ENCODE assay signal across 26 mouse cellular contexts in genomic region chr6:89569370-89569769, GRCm38 (mm10). TPM values are rescaled to one million over a fixed set of nuclear protein-coding genes. Genes with fewer than 3 reads are reported as not detected.
DNase-seq lines count a peak whose midpoint lies in the region; ATAC-seq lines count a peak whose summit lies in the region.
"Had no signal": no experiment of that assay in that cellular context is flagged by ENCODE, and none has a peak within 500 bp of the region (broad histone marks: within the 10 kb centered on the region; RNA-seq: fewer than 3 reads in every experiment).

No protein-coding gene starts in this region.

- peaks cover 34% of the 10 kb centered on the region for H3K27me3 ChIP-seq in megakaryocyte, embryonic 14.5 days (replicated peaks)
- H3K27me3 ChIP-seq: embryonic facial prominence, embryonic 13.5 days; forebrain, embryonic 13.5 days; heart, embryonic 13.5 days; hindbrain, embryonic 12.5 days; hindbrain, embryonic 15.5 days had no signal

- DNase-seq in c-Kit-positive CD71-negative TER-119-negative erythroid progenitor cells, embryonic 14.5 days (ENCODE audit: low read depth), result peak; percentile 5
- DNase-seq in urinary bladder, postnatal 4 days (ENCODE audit: low spot score in 2 of 2), result no peak
- DNase-seq in right cerebral cortex, adult 18-20 months, result no peak
- DNase-seq: adrenal gland, adult 8-10 months; adrenal gland, postnatal 25 days; cerebellum, adult 2 months; cerebellum, adult 9-11 months; cerebellum, postnatal 25 days; embryo, embryonic 11 days; gastrocnemius, postnatal 10 days; heart, adult 2 months; kidney, adult 11 months had no signal

- ATAC-seq in megakaryocyte, adult 5-6 weeks (ENCODE audit: poor library complexity, severe bottlenecking), result no peak
- ATAC-seq in granulocyte monocyte progenitor cell, adult 5-6 weeks (replicated peaks; ENCODE audit: poor library complexity, severe bottlenecking), result 0 out of 2 replicates have a peak, but pooled peaks have one; percentile 33
- ATAC-seq: activated CD4-positive, CD25-positive, alpha-beta regulatory T cell, adult 4 months; forebrain, embryonic 13.5 days; forebrain, embryonic 16.5 days had no signal

- H3K4me1 ChIP-seq in megakaryocyte, embryonic 14.5 days, result peaks cover 64% of the 10 kb centered on the region
- H3K4me1 ChIP-seq: embryonic facial prominence, embryonic 13.5 days; heart, embryonic 10.5 days; hindbrain, embryonic 15.5 days had no signal

- H3K4me3 ChIP-seq in megakaryocyte, embryonic 14.5 days (replicated peaks), result peak overlapping the region; percentile 25
- H3K4me3 ChIP-seq: embryonic facial prominence, embryonic 10.5 days; embryonic facial prominence, embryonic 13.5 days; erythroblast, embryonic 14.5 days; forebrain, embryonic 10.5 days; forebrain, embryonic 13.5 days; heart, adult 2 months; heart, embryonic 10.5 days; heart, embryonic 13.5 days; hindbrain, embryonic 12.5 days; hindbrain, embryonic 15.5 days had no signal

- peaks cover 42% of the 10 kb centered on the region for H3K36me3 ChIP-seq in megakaryocyte, embryonic 14.5 days (replicated peaks; ENCODE audit: low read length)
- H3K36me3 ChIP-seq: heart, embryonic 10.5 days had no signal

- H3K9me3 ChIP-seq in megakaryocyte, embryonic 14.5 days, result no peaks in the 10 kb centered on the region
- H3K9me3 ChIP-seq: embryonic facial prominence, embryonic 10.5 days; embryonic facial prominence, embryonic 13.5 days; forebrain, embryonic 10.5 days; forebrain, embryonic 13.5 days; heart, embryonic 10.5 days; heart, embryonic 13.5 days; hindbrain, embryonic 12.5 days; hindbrain, embryonic 15.5 days had no signal

RNA-seq across cellular contexts. Expression of gene Chchd6, which starts 26.1 kb away (rescaled TPM):
- polyA plus RNA-seq in megakaryocyte, embryonic 14.5 days (2012; ENCODE audit: insufficient read depth, low replicate concordance), result 31.1 and 42.5 TPM in 2 replicates
- 5.9 and 7.1 TPM in 2 replicates for total RNA-seq in megakaryocyte, adult 5-6 weeks (2015)
- total RNA-seq in megakaryocyte, adult 5-6 weeks (2017), result 1.3 and 1.5 TPM in 2 replicates
- total RNA-seq in granulocyte monocyte progenitor cell, adult 5-6 weeks (2014; fragmentation: Nextera tagmentation), result 9.8 and 13.5 TPM in 2 replicates
- 10.6 and 15.3 TPM in 2 replicates for total RNA-seq in granulocyte monocyte progenitor cell, adult 5-6 weeks (2017)
